Mouse (Mus musculus): ENCODE data around the gene Stk38l. TPM values are rescaled to one million over a fixed set of nuclear protein-coding genes. Genes with fewer than 3 reads are reported as not detected.

Stk38l gene
- total RNA-seq (2014; fragmentation: Nextera tagmentation) (2.7 and 4.5 TPM in 2 replicates), total RNA-seq (2017) (3.4 and 6.6 TPM in 2 replicates)

GRCm38 (mm10) chr6:146724581-146725383 lies at the start of gene Stk38l:
TSS of gene Stk38l (plus strand) at chr6:146724995.
- peak; percentile 97 for ATAC-seq (replicated peaks; ENCODE audit: low FRiP score, low TSS enrichment, poor library complexity, severe bottlenecking)

- ATAC-seq (replicated peaks; ENCODE audit: low FRiP score, low TSS enrichment, poor library complexity, severe bottlenecking), result no peak
These were observed 47.9 kb upstream of the Stk38l start for GRCm38 (mm10) chr6:146676904-146677303.

- no peak for ATAC-seq (replicated peaks; ENCODE audit: low FRiP score, low TSS enrichment, poor library complexity, severe bottlenecking)
These were observed 46.4 kb upstream of the Stk38l start for GRCm38 (mm10) chr6:146678136-146679070.

GRCm38 (mm10) chr6:146683881-146684280 lies 40.9 kb upstream of the Stk38l start:
- no peak for ATAC-seq (replicated peaks; ENCODE audit: low FRiP score, low TSS enrichment, poor library complexity, severe bottlenecking)

- peak; percentile 88 for ATAC-seq (replicated peaks; ENCODE audit: low FRiP score, low TSS enrichment, poor library complexity, severe bottlenecking)
These were observed 39.0 kb upstream of the Stk38l start for GRCm38 (mm10) chr6:146685781-146686308.

- ATAC-seq (replicated peaks; ENCODE audit: low FRiP score, low TSS enrichment, poor library complexity, severe bottlenecking), result peak; percentile 78
These were observed 38.2 kb upstream of the Stk38l start for GRCm38 (mm10) chr6:146686463-146687196.

GRCm38 (mm10) chr6:146688010-146688409 lies 36.8 kb upstream of the Stk38l start:
- no peak for ATAC-seq (replicated peaks; ENCODE audit: low FRiP score, low TSS enrichment, poor library complexity, severe bottlenecking)

GRCm38 (mm10) chr6:146688861-146689260 lies 35.9 kb upstream of the Stk38l start:
- no peak for ATAC-seq (replicated peaks; ENCODE audit: low FRiP score, low TSS enrichment, poor library complexity, severe bottlenecking)

GRCm38 (mm10) chr6:146697767-146698166 lies 27.0 kb upstream of the Stk38l start:
- no peak for ATAC-seq (replicated peaks; ENCODE audit: low FRiP score, low TSS enrichment, poor library complexity, severe bottlenecking)

- no peak for ATAC-seq (replicated peaks; ENCODE audit: low FRiP score, low TSS enrichment, poor library complexity, severe bottlenecking)
These were observed 26.4 kb upstream of the Stk38l start for GRCm38 (mm10) chr6:146698376-146698775.

GRCm38 (mm10) chr6:146700461-146700860 lies 24.3 kb upstream of the Stk38l start:
- ATAC-seq (replicated peaks; ENCODE audit: low FRiP score, low TSS enrichment, poor library complexity, severe bottlenecking), result no peak

GRCm38 (mm10) chr6:146702126-146702881 lies 22.5 kb upstream of the Stk38l start:
- 0 out of 2 replicates have a peak, but pooled peaks have one; percentile 16 for ATAC-seq (replicated peaks; ENCODE audit: low FRiP score, low TSS enrichment, poor library complexity, severe bottlenecking)

GRCm38 (mm10) chr6:146703351-146703750 lies 21.4 kb upstream of the Stk38l start:
- no peak for ATAC-seq (replicated peaks; ENCODE audit: low FRiP score, low TSS enrichment, poor library complexity, severe bottlenecking)

GRCm38 (mm10) chr6:146705631-146706030 lies 19.2 kb upstream of the Stk38l start:
- no peak for ATAC-seq (replicated peaks; ENCODE audit: low FRiP score, low TSS enrichment, poor library complexity, severe bottlenecking)

- ATAC-seq (replicated peaks; ENCODE audit: low FRiP score, low TSS enrichment, poor library complexity, severe bottlenecking), result no peak
These were observed 5.2 kb upstream of the Stk38l start for GRCm38 (mm10) chr6:146719606-146720005.

- ATAC-seq (replicated peaks; ENCODE audit: low FRiP score, low TSS enrichment, poor library complexity, severe bottlenecking), result no peak
These were observed 990 bp upstream of the Stk38l start for GRCm38 (mm10) chr6:146723805-146724204.

GRCm38 (mm10) chr6:146725384-146725791 lies 593 bp downstream of the Stk38l start:
- ATAC-seq (replicated peaks; ENCODE audit: low FRiP score, low TSS enrichment, poor library complexity, severe bottlenecking), result peak; percentile 66

GRCm38 (mm10) chr6:146731031-146731430 lies 6.2 kb downstream of the Stk38l start:
- ATAC-seq (replicated peaks; ENCODE audit: low FRiP score, low TSS enrichment, poor library complexity, severe bottlenecking), result no peak

- ATAC-seq (replicated peaks; ENCODE audit: low FRiP score, low TSS enrichment, poor library complexity, severe bottlenecking), result no peak
These were observed 6.9 kb downstream of the Stk38l start for GRCm38 (mm10) chr6:146731692-146732091.
